Mouse (Mus musculus) heart, adult 2 months (tissue): ENCODE results near the gene Trim72. TPM values are rescaled to one million over a fixed set of nuclear protein-coding genes. Genes with fewer than 3 reads are reported as not detected.
"Not testable (repeated sequence)": the region's sequence is repeated elsewhere in the genome, so short reads cannot be mapped to it uniquely, and the experiment has no call there.

Experiments used
- DNase-seq, 2 experiments: peaks; one replicate each; pipeline ENCODE4 v3.0.0; 2021
- H3K27ac ChIP-seq: fragments of 200-600 bp; 2 replicates; pipeline ENCODE4 v1.8.1; 2022
- H3K27me3 ChIP-seq: fragments of 200-500 bp; 2 replicates; pipeline ENCODE4 v1.6.1; 2012; ENCODE audit warnings: mild to moderate bottlenecking, low read length, inconsistent platforms, mixed read lengths; ENCODE audit not compliant: control insufficient read depth, insufficient read depth
- H3K36me3 ChIP-seq: fragments of 200-500 bp; 2 replicates; pipeline ENCODE4 v1.6.1; 2012; ENCODE audit warnings: low read length, inconsistent platforms; ENCODE audit not compliant: control insufficient read depth, insufficient read depth
- H3K4me1 ChIP-seq: fragments of 200-500 bp; 2 replicates; pipeline ENCODE4 v1.6.1; 2011; ENCODE audit warnings: low read length; ENCODE audit not compliant: control insufficient read depth, insufficient read depth
- H3K4me3 ChIP-seq: fragments of 200-600 bp; 2 replicates; pipeline ENCODE4 v1.8.1; 2022
- H3K79me2 ChIP-seq: fragments of 200-500 bp; replicated peaks from 2 replicates; pipeline ENCODE4 v1.6.1; 2012; ENCODE audit warnings: mild to moderate bottlenecking, inconsistent platforms, low read length, moderate library complexity, mixed read lengths; ENCODE audit not compliant: control insufficient read depth, insufficient read depth
- H3K9ac ChIP-seq: fragments of 200-500 bp; 2 replicates; pipeline ENCODE4 v1.6.1; 2012; ENCODE audit warnings: low read depth, mild to moderate bottlenecking, control low read depth, inconsistent platforms, low read length, mixed read lengths
- CTCF ChIP-seq: fragments of 200-600 bp; IDR thresholded peaks from 2 replicates; pipeline ENCODE4 v1.8.1; 2022; ENCODE audit warnings: antibody characterized with exemption, mild to moderate bottlenecking, moderate library complexity
- EP300 ChIP-seq: fragments of 200-500 bp; IDR thresholded peaks from 2 replicates; pipeline ENCODE4 v1.6.1; 2011; ENCODE audit warnings: low read depth, low read length, control low read depth; ENCODE audit not compliant: insufficient read depth
- POLR2A ChIP-seq: fragments of 200-500 bp; IDR thresholded peaks from 2 replicates; pipeline ENCODE4 v1.6.1; 2011; ENCODE audit warnings: mild to moderate bottlenecking, low read depth, low read length, control low read depth; ENCODE audit not compliant: insufficient read depth
- WGBS: fragments of 180-500 bp; shearing (Covaris S2); methylation state at CpG from one replicate; pipeline ENCODE4 v1.1.7; 2018; 5-methylcytosine and 5-hydroxymethylcytosine counted together
- intact Hi-C: fragments of 180-260 bp; cut with DNase I; formaldehyde crosslinking; loops from one replicate; pipeline ENCODE4 v1.15.1; 2025
- polyA plus RNA-seq: library from polyadenylated mRNA; depleted of rRNA; stranded (reverse); fragments of >200 nt; gene quantifications from 2 replicates; pipeline ENCODE4 v1.2.3, GENCODE M21; 2012
- total RNA-seq, 2 experiments: library from RNA; stranded (reverse); gene quantifications; 2 replicates each; pipeline ENCODE4 v1.2.3; 2021

The Trim72 gene
- total and polyA plus RNA-seq, 3 experiments = 252 to 303 (median 278) TPM

DNA sequence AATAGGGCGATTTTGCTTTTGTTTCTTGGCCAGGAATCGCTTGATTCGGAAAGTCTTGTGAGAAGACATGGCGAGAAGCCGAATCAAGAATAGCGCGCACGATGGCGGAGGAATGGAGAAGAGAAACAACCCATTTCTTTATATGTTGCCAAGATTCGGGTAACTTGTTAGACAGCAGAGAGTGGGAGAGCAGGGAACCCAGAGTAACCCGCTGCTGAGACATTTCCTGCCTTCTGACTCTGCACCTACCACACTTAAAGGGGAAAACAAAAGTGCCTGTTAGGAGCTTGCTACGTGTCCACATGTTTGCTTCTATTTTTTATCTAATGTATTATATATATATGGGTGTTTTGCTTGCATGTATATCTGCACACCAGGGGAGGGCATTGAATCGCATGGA, 9.4 kb downstream of the Trim72 start:
- no peak overlapping the region for H3K27ac ChIP-seq
- WGBS = 88% methylated on average over 13 of the region's 13 CpGs
- TF ChIP-seq POLR2A (no peak), CTCF (no peak), EP300 (no peak)
- intact Hi-C loops = no loop called here
- no peaks in the 10 kb centered on the region for H3K79me2 ChIP-seq
- H3K27me3 ChIP-seq = no peaks in the 10 kb centered on the region; the same call in 1 of the 2 replicates
- no peaks in the 10 kb centered on the region for H3K4me1 ChIP-seq
- DNase-seq = no peak
- H3K9ac ChIP-seq = no peak overlapping the region
- no peak overlapping the region for H3K4me3 ChIP-seq
- H3K36me3 ChIP-seq = no peaks in the 10 kb centered on the region

DNA sequence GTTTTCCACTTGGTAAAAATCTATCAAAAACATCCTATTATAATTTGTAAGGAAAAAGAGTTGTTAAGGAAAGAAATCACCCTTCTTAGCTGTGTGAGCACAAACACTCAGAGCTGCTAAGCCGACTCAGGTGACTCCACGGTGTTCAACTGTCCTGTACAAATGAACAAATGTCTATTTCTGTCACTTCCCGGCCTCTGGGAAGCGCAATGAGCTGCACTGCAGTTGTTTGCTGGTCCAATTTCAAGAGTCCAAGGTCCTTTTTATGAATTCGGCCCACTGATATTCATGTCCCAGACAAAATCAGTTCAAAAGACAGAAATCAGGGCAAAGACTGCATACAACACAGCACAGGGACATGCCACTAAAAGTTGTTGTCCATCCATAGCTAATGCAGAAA, 12.4 kb downstream of the Trim72 start:
- DNase-seq, H3K27me3 ChIP-seq, H3K36me3 ChIP-seq, H3K27ac ChIP-seq, H3K9ac ChIP-seq, H3K79me2 ChIP-seq, intact Hi-C loops, H3K4me3 ChIP-seq, H3K4me1 ChIP-seq: not testable (repeated sequence)
- WGBS = 65% methylated on average over 5 of the region's 5 CpGs

DNA sequence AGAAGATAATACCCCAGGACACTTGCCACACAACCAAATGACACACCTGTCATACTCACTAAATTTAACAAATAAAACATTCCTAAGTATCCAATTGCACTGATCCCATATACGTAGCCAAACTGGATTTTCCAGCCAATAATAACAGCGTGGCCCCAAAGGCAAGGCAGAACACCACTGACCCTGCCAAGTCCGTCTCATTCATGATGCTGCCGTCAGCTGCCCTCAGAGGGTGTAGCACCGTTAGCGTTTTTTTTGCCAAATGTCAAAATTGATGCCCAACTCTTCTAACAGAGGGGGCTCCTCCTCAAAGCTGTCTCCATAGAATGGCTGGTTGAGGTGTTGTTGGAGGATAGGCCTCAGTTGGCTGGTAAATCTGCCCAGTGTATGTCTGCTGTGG, 12.9 kb downstream of the Trim72 start:
- TF ChIP-seq EP300 = no peak
- no peak for TF ChIP-seq CTCF
- no peak for TF ChIP-seq POLR2A
- no peak overlapping the region for H3K9ac ChIP-seq
- 73% methylated on average over 6 of the region's 6 CpGs for WGBS
- no peak for DNase-seq
- H3K79me2 ChIP-seq = no peaks in the 10 kb centered on the region
- intact Hi-C loops = no loop called here
- no peak overlapping the region for H3K4me3 ChIP-seq
- no peaks in the 10 kb centered on the region for H3K36me3 ChIP-seq
- no peak overlapping the region for H3K27ac ChIP-seq
- H3K4me1 ChIP-seq = no peaks in the 10 kb centered on the region
- H3K27me3 ChIP-seq = no peaks in the 10 kb centered on the region

DNA sequence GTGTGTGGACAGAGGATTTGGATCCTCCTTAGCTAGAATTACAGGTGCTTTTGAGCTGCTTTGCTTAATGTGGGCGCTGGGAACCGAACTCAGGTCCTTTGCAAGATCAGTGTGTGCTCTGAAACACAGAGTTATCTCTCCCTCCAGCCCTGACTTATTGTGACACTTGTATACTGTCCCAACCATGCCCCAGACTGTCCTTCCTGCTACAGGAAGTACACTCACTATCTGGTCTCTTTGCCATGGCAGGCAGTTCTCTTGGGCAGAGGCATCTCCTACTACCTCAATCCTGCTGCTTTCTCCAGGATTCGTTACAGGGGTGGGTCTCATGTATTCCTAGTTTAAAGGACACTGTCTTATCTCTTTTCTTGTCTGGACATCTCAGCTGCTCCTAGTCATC, 14.5 kb downstream of the Trim72 start:
- WGBS = 77% methylated on average over 3 of the region's 3 CpGs
- no peaks in the 10 kb centered on the region for H3K4me1 ChIP-seq
- H3K27me3 ChIP-seq = no peaks in the 10 kb centered on the region
- TF ChIP-seq CTCF (no peak), POLR2A (no peak), EP300 (no peak)
- H3K27ac ChIP-seq = no peak overlapping the region
- no peaks in the 10 kb centered on the region for H3K79me2 ChIP-seq
- H3K4me3 ChIP-seq = no peak overlapping the region
- DNase-seq = no peak
- H3K36me3 ChIP-seq = no peaks in the 10 kb centered on the region
- intact Hi-C loops = no loop called here
- H3K9ac ChIP-seq = no peak overlapping the region

DNA sequence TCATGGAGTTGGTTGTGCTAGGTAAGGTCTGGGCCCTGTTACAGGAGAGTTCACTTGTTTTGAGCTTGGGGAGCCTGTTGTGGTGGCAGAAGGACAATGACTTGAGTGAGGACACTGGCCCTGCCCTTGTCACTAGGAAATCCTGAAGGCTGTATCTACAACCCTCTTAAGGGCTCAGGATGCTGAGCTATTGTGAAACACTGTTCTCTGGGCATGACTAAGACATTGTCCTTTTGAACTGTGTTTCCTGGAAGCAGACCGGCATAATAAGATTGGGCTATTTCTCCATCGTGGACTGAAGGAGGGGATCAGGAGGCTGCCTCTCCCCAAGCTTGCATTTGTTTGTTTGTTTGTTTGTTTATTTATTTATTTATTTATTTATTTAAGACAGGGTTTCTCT, 15.4 kb downstream of the Trim72 start:
- Histone ChIP-seq H3K9ac (no peak overlapping the region), H3K36me3 (no peaks in the 10 kb centered on the region), H3K27me3 (no peaks in the 10 kb centered on the region), H3K4me3 (no peak overlapping the region), H3K4me1 (no peaks in the 10 kb centered on the region), H3K27ac (no peak overlapping the region), H3K79me2 (no peaks in the 10 kb centered on the region)
- TF ChIP-seq POLR2A (no peak), CTCF (no peak), EP300 (no peak)
- WGBS = 46% methylated on average over 2 of the region's 2 CpGs
- DNase-seq = no peak
- intact Hi-C loops = no loop called here

DNA sequence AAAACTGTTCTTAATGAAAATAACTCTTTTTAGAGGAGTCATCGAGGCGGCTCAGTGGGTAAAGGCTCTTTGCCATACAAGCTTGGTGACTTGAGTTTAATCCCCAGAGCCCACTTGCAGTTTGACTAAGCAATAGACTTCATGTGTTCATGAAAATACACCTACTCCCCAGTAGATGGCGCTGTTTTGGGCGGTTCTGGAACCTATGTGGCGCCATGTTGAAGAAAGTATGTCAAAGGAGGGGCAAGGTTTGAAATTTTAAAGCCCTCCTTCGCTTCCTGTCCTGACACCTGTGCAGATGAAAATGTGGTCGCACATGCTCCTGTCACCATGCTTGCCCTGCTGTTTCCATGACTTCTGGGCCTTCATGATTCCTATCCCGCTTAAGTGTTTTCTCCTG, 19.2 kb downstream of the Trim72 start:
- intact Hi-C loops = no loop called here
- no peak for DNase-seq
- H3K4me3 ChIP-seq = no peak overlapping the region
- 66% methylated on average over 8 of the region's 8 CpGs for WGBS
- TF ChIP-seq EP300 = no peak
- TF ChIP-seq CTCF = peak; percentile 49
- no peaks in the 10 kb centered on the region for H3K36me3 ChIP-seq
- no peak overlapping the region for H3K9ac ChIP-seq
- no peaks in the 10 kb centered on the region for H3K79me2 ChIP-seq
- peak overlapping the region; percentile 36 for H3K27ac ChIP-seq
- H3K4me1 ChIP-seq = no peaks in the 10 kb centered on the region
- H3K27me3 ChIP-seq = no peaks in the 10 kb centered on the region

DNA sequence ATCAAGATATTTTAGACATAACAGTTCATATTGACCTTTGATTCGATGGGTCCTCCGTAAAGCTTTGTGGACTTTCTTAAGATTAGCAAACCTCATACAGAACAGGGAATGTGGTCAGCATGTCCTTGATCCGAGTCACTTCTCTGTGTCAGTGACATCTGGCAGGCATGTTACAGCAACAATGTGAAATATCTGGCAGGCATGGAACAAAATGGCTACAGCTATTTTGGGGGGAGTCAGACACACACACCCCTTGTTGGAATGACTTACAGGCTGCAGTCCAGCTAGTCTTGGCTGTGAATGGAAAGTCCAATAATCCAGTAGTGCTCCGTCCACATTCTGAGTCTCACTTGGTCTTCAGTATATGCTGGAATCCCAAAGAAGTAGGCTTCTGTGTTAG, 19.8 kb downstream of the Trim72 start:
- no peak overlapping the region for H3K4me3 ChIP-seq
- no peak for DNase-seq
- WGBS = 52% methylated on average over 4 of the region's 4 CpGs
- no peak overlapping the region for H3K9ac ChIP-seq
- intact Hi-C loops = no loop called here
- H3K27ac ChIP-seq = peak overlapping the region; percentile 36
- H3K27me3 ChIP-seq = no peaks in the 10 kb centered on the region
- H3K4me1 ChIP-seq = no peaks in the 10 kb centered on the region
- H3K79me2 ChIP-seq = no peaks in the 10 kb centered on the region
- no peaks in the 10 kb centered on the region for H3K36me3 ChIP-seq
- no peak for TF ChIP-seq POLR2A
- TF ChIP-seq CTCF = no peak
- TF ChIP-seq EP300 = peak; percentile 61; the same call in 1 of the 2 replicates
